Mouse (Mus musculus) heart, embryonic 11.5 days (tissue): ENCODE data around the gene Atf1. TPM values are rescaled to one million over a fixed set of nuclear protein-coding genes. Genes with fewer than 3 reads are reported as not detected.

ENCODE experiments used
- ATAC-seq: fragments of 200-750 bp; cut with Nextera tagmentation; replicated peaks from 2 replicates; pipeline ENCODE4 v1.8.0; 2017; ENCODE audit warnings: moderate library complexity; ENCODE audit not compliant: insufficient number of reproducible peaks, low FRiP score, low TSS enrichment
- H3K27ac ChIP-seq: fragments of 300-500 bp; sonication (generic); 2 replicates; pipeline ENCODE4 v1.5.1; 2014; ENCODE audit warnings: mild to moderate bottlenecking, low read depth, low read length
- H3K27me3 ChIP-seq: fragments of 300-500 bp; sonication (generic); 2 replicates; pipeline ENCODE4 v1.6.1; 2014; ENCODE audit warnings: mild to moderate bottlenecking, low read length, mixed read lengths; ENCODE audit not compliant: control insufficient read depth, insufficient read depth
- H3K36me3 ChIP-seq: fragments of 300-500 bp; sonication (generic); 2 replicates; pipeline ENCODE4 v1.6.1; 2014; ENCODE audit warnings: mild to moderate bottlenecking, low read length, moderate library complexity, mixed read lengths; ENCODE audit not compliant: control insufficient read depth, insufficient read depth
- H3K4me1 ChIP-seq: fragments of 300-500 bp; sonication (generic); 2 replicates; pipeline ENCODE4 v1.6.1; 2014; ENCODE audit warnings: low read length; ENCODE audit not compliant: control insufficient read depth, insufficient read depth
- H3K4me2 ChIP-seq: fragments of 300-500 bp; sonication (generic); 2 replicates; pipeline ENCODE4 v1.6.1; 2014; ENCODE audit warnings: mild to moderate bottlenecking, moderate library complexity
- H3K4me3 ChIP-seq: fragments of 300-500 bp; sonication (generic); 2 replicates; pipeline ENCODE4 v1.5.1; 2014; ENCODE audit warnings: low read depth, low read length
- H3K9ac ChIP-seq: fragments of 300-500 bp; sonication (generic); 2 replicates; pipeline ENCODE4 v1.6.1; 2014; ENCODE audit warnings: mild to moderate bottlenecking, low read depth, low read length, moderate library complexity
- H3K9me3 ChIP-seq: fragments of 300-500 bp; sonication (generic); replicated peaks from 2 replicates; pipeline ENCODE4 v1.6.1; 2016; ENCODE audit warnings: low read length; ENCODE audit not compliant: control insufficient read depth
- WGBS: fragments of 180-500 bp; shearing (Covaris S2); extraction: QIAGEN DNeasy Blood & Tissue Kit; methylation state at CpG from one replicate; pipeline ENCODE4 v1.1.7; 2014; ENCODE audit not compliant: insufficient replicate concordance; 5-methylcytosine and 5-hydroxymethylcytosine counted together
- polyA plus RNA-seq: library from polyadenylated mRNA; unstranded; fragments of >200 nt; fragmentation: Nextera tagmentation; extraction: Ambion mirVana; gene quantifications from 2 replicates; pipeline ENCODE4 v1.2.1, GENCODE M21; 2014

The Atf1 gene
- polyA plus RNA-seq, 1 experiment from 2014 or later: 33.7 TPM

DNA sequence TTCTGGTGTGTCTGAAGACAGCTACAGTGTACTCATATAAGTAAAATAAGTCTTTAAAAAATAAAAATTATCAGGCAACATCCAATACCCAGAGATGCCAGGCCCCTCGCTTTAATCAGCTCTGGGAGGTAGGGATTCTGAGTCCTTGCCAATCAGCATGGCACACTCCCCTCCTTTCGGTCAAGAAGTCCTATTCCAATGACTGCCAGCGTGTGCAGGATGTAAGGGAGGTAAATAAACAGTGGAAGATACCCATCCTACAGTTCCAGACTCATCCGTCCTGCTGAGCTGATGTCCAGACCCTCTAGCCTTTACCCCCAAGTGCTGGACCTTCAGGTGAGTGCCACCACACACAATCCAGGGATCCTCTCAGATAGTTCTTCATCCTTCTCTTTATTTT lies 2.2 kb upstream of the Atf1 start:
- Histone ChIP-seq H3K4me3 (no peak overlapping the region), H3K4me1 (peaks cover 11% of the 10 kb centered on the region; the same call in 1 of the 2 replicates), H3K36me3 (no peaks in the 10 kb centered on the region), H3K9me3 (peaks cover 16% of the 10 kb centered on the region), H3K27me3 (no peaks in the 10 kb centered on the region), H3K4me2 (no peak overlapping the region), H3K27ac (no peak overlapping the region), H3K9ac (no peak overlapping the region)
- no peak for ATAC-seq
- WGBS: 91% methylated on average over 4 of the region's 4 CpGs

- Histone ChIP-seq H3K9ac (no peak overlapping the region), H3K27me3 (no peaks in the 10 kb centered on the region), H3K36me3 (no peaks in the 10 kb centered on the region), H3K4me1 (peaks cover 11% of the 10 kb centered on the region; the same call in 1 of the 2 replicates), H3K27ac (peak overlapping the region; percentile 100; the same call in 1 of the 2 replicates), H3K4me2 (no peak overlapping the region), H3K4me3 (no peak overlapping the region), H3K9me3 (peaks cover 16% of the 10 kb centered on the region)
- no peak for ATAC-seq
- 86% methylated on average over 1 of the region's 1 CpGs for WGBS
Observed at GRCm38 (mm10) chr15:100225891-100226290, 1.7 kb upstream of the Atf1 start.

GRCm38 (mm10) chr15:100227031-100227662 lies 472 bp upstream of the Atf1 start:
- peak overlapping the region; percentile 100 for H3K27ac ChIP-seq
- no peaks in the 10 kb centered on the region for H3K27me3 ChIP-seq
- no peaks in the 10 kb centered on the region for H3K36me3 ChIP-seq
- peak; percentile 67 for ATAC-seq
- WGBS: 2% methylated on average over 17 of the region's 17 CpGs
- peaks cover 16% of the 10 kb centered on the region for H3K9me3 ChIP-seq
- H3K4me1 ChIP-seq: peaks cover 11% of the 10 kb centered on the region; the same call in 1 of the 2 replicates
- peak overlapping the region; percentile 99 for H3K9ac ChIP-seq
- H3K4me2 ChIP-seq: peak overlapping the region; percentile 73
- H3K4me3 ChIP-seq: peak overlapping the region; percentile 84

GRCm38 (mm10) chr15:100228535-100229336 lies 1.1 kb downstream of the Atf1 start:
- Histone ChIP-seq H3K27ac (peak overlapping the region; percentile 100), H3K27me3 (no peaks in the 10 kb centered on the region), H3K9me3 (peaks cover 3% of the 10 kb centered on the region; the same call in 1 of the 2 replicates), H3K36me3 (no peaks in the 10 kb centered on the region), H3K4me2 (peak overlapping the region; percentile 73), H3K9ac (peak overlapping the region; percentile 99), H3K4me1 (peaks cover 11% of the 10 kb centered on the region; the same call in 1 of the 2 replicates), H3K4me3 (peak overlapping the region; percentile 84)
- no peak for ATAC-seq
- 14% methylated on average over 16 of the region's 16 CpGs for WGBS

GRCm38 (mm10) chr15:100230655-100231054 lies 3.0 kb downstream of the Atf1 start:
- WGBS: 86% methylated on average over 1 of the region's 1 CpGs
- no peak overlapping the region for H3K9ac ChIP-seq
- H3K4me3 ChIP-seq: no peak overlapping the region
- no peak for ATAC-seq
- peaks cover 7% of the 10 kb centered on the region; the same call in 1 of the 2 replicates for H3K36me3 ChIP-seq
- no peaks in the 10 kb centered on the region for H3K27me3 ChIP-seq
- no peak overlapping the region for H3K4me2 ChIP-seq
- H3K4me1 ChIP-seq: peaks cover 11% of the 10 kb centered on the region; the same call in 1 of the 2 replicates
- H3K9me3 ChIP-seq: no peaks in the 10 kb centered on the region
- H3K27ac ChIP-seq: no peak overlapping the region

DNA sequence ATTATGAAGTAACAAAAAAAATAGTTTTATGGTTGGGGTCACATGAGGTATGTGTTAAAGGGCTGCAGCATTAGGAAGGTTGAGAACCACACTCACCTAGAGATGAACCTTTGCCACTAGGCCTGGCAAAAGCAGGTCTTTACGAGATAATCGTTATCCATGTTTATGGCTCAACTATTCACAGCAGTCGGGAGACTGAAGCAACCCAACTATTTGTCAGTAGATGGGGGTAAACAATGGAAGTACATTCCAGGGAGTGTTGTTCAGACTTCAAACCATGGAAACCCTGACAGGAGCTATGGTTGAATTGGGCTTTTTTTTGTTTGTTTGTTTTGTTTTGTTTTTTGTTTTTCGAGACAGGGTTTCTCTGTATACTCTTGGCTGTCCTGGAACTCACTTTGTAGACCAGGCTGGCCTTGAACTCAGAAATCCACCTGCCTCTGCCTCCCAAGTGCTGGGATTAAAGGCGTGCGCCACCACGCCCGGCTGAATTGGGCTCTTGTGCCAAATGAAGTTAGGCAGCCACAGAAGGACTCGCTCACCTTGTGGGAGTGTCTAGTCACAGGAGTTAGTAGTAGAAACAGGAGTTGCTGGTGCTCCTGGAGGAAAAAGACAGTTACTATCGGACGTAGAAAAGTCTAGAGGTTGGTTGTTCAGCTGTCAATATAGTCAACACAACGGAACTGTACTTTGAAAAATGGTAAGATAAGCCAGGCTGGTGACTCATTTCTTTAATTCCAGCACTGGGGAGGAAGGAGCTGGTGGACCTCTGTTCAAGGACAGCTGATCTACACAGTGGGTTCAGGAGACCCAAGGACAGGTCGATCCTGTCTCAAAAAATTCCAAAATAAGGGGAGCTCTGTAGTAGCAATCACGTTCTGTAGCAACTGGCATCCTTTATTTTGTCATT lies 4.3 kb downstream of the Atf1 start:
- peaks cover 11% of the 10 kb centered on the region; the same call in 1 of the 2 replicates for H3K4me1 ChIP-seq
- H3K9ac ChIP-seq: no peak overlapping the region
- no peaks in the 10 kb centered on the region for H3K27me3 ChIP-seq
- no peaks in the 10 kb centered on the region for H3K9me3 ChIP-seq
- WGBS: 83% methylated on average over 14 of the region's 14 CpGs
- no peak overlapping the region for H3K27ac ChIP-seq
- H3K4me3 ChIP-seq: no peak overlapping the region
- peaks cover 11% of the 10 kb centered on the region; the same call in 1 of the 2 replicates for H3K36me3 ChIP-seq
- H3K4me2 ChIP-seq: no peak overlapping the region
- ATAC-seq: no peak

GRCm38 (mm10) chr15:100235208-100235965 lies 7.8 kb downstream of the Atf1 start:
- Histone ChIP-seq H3K9ac (no peak overlapping the region), H3K27me3 (no peaks in the 10 kb centered on the region), H3K9me3 (no peaks in the 10 kb centered on the region), H3K4me1 (0 out of 2 replicates have a peak, but pooled peaks cover 5% of the 10 kb centered on the region), H3K4me2 (no peak overlapping the region), H3K4me3 (no peak overlapping the region), H3K36me3 (peaks cover 11% of the 10 kb centered on the region; the same call in 1 of the 2 replicates), H3K27ac (no peak overlapping the region)
- no peak for ATAC-seq
- WGBS: 86% methylated on average over 12 of the region's 12 CpGs
